Mouse (Mus musculus) stomach, embryonic 14.5 days (tissue): Measurements from ENCODE around the gene Wbp2. TPM values are rescaled to one million over a fixed set of nuclear protein-coding genes. Genes with fewer than 3 reads are reported as not detected.

Source experiments
- ATAC-seq: fragments of 200-750 bp; cut with Nextera tagmentation; 2 replicates; pipeline ENCODE4 v1.8.0; 2017; ENCODE audit warnings: low read depth, moderate TSS enrichment; ENCODE audit not compliant: insufficient number of reproducible peaks, insufficient read depth, low FRiP score
- H3K27ac ChIP-seq: fragments of 300-500 bp; sonication (generic); 2 replicates; pipeline ENCODE4 v1.5.1; 2014; ENCODE audit warnings: mild to moderate bottlenecking, low read length, moderate library complexity, mixed read lengths
- H3K27me3 ChIP-seq: fragments of 300-500 bp; sonication (generic); 2 replicates; pipeline ENCODE4 v1.6.1; 2014; ENCODE audit warnings: low read length, control low read depth, mixed read lengths; ENCODE audit not compliant: control insufficient read depth, insufficient read depth
- H3K36me3 ChIP-seq: fragments of 300-500 bp; sonication (generic); 2 replicates; pipeline ENCODE4 v1.6.1; 2014; ENCODE audit warnings: mild to moderate bottlenecking, control low read depth, low read length, moderate library complexity, mixed read lengths; ENCODE audit not compliant: control insufficient read depth, insufficient read depth
- H3K4me1 ChIP-seq: fragments of 300-500 bp; sonication (generic); 2 replicates; pipeline ENCODE4 v1.6.1; 2014; ENCODE audit warnings: low read length, control low read depth, mixed read lengths; ENCODE audit not compliant: control insufficient read depth, insufficient read depth
- H3K4me2 ChIP-seq: fragments of 300-500 bp; sonication (generic); replicated peaks from 2 replicates; pipeline ENCODE4 v1.6.1; 2014; ENCODE audit warnings: low read depth, low read length, control low read depth
- H3K4me3 ChIP-seq: fragments of 300-500 bp; sonication (generic); 2 replicates; pipeline ENCODE4 v1.5.1; 2014; ENCODE audit warnings: low read depth, low read length, control low read depth
- H3K9ac ChIP-seq: fragments of 300-500 bp; sonication (generic); replicated peaks from 2 replicates; pipeline ENCODE4 v1.6.1; 2014; ENCODE audit warnings: low read depth, mild to moderate bottlenecking, control low read depth, low read length, moderate library complexity, mixed read lengths
- H3K9me3 ChIP-seq: fragments of 300-500 bp; sonication (generic); 2 replicates; pipeline ENCODE4 v1.6.1; 2016; ENCODE audit warnings: low read depth, low read length, control low read depth; ENCODE audit not compliant: control insufficient read depth
- WGBS: fragments of 180-500 bp; shearing (Covaris S2); extraction: QIAGEN DNeasy Blood & Tissue Kit; methylation state at CpG from one replicate; pipeline ENCODE4 v1.1.7; 2014; 5-methylcytosine and 5-hydroxymethylcytosine counted together
- polyA plus RNA-seq: library from polyadenylated mRNA; unstranded; fragments of >200 nt; fragmentation: Nextera tagmentation; extraction: Ambion mirVana; gene quantifications from 2 replicates; pipeline ENCODE4 v1.2.1, GENCODE M21; 2014

Gene Wbp2
- polyA plus RNA-seq, 1 experiment from 2014 or later, result 82.4 TPM

- 78% methylated on average over 4 of the region's 4 CpGs for WGBS
- H3K27me3 ChIP-seq, result peaks cover 17% of the 10 kb centered on the region
- H3K36me3 ChIP-seq, result no peaks in the 10 kb centered on the region
- H3K9ac ChIP-seq, result no peak overlapping the region
- no peak overlapping the region for H3K4me2 ChIP-seq
- no peaks in the 10 kb centered on the region for H3K9me3 ChIP-seq
- H3K27ac ChIP-seq, result no peak overlapping the region
- ATAC-seq, result no peak
- H3K4me3 ChIP-seq, result no peak overlapping the region
- peaks cover 39% of the 10 kb centered on the region for H3K4me1 ChIP-seq
Measured at GRCm38 (mm10) chr11:116111067-116111466, 24.3 kb upstream of the Wbp2 start.

GRCm38 (mm10) chr11:116110540-116110939 is 23.7 kb upstream of the Wbp2 start:
- no peak for ATAC-seq
- no peaks in the 10 kb centered on the region for H3K9me3 ChIP-seq
- H3K9ac ChIP-seq, result 0 out of 2 replicates have a peak overlapping the region, but pooled peaks have one; percentile 36
- peaks cover 42% of the 10 kb centered on the region for H3K4me1 ChIP-seq
- peak overlapping the region; percentile 52 for H3K4me3 ChIP-seq
- H3K36me3 ChIP-seq, result no peaks in the 10 kb centered on the region
- H3K27me3 ChIP-seq, result peaks cover 17% of the 10 kb centered on the region
- H3K27ac ChIP-seq, result no peak overlapping the region
- 18% methylated on average over 10 of the region's 10 CpGs for WGBS
- peak overlapping the region; percentile 66 for H3K4me2 ChIP-seq

GRCm38 (mm10) chr11:116110131-116110530 is 23.3 kb upstream of the Wbp2 start:
- peaks cover 42% of the 10 kb centered on the region for H3K4me1 ChIP-seq
- no peaks in the 10 kb centered on the region for H3K9me3 ChIP-seq
- H3K4me2 ChIP-seq, result peak overlapping the region; percentile 66
- no peaks in the 10 kb centered on the region for H3K36me3 ChIP-seq
- H3K27me3 ChIP-seq, result peaks cover 17% of the 10 kb centered on the region
- peak overlapping the region; percentile 36; the same call in 1 of the 2 replicates for H3K9ac ChIP-seq
- under 1% methylated on average over 27 of the region's 35 CpGs for WGBS
- ATAC-seq, result peak; percentile 47; the same call in 1 of the 2 replicates
- H3K4me3 ChIP-seq, result peak overlapping the region; percentile 52
- peak overlapping the region; percentile 39; the same call in 1 of the 2 replicates for H3K27ac ChIP-seq

GRCm38 (mm10) chr11:116109441-116110081 is 22.8 kb upstream of the Wbp2 start:
- Histone ChIP-seq H3K27ac (peak overlapping the region; percentile 39; the same call in 1 of the 2 replicates), H3K9me3 (no peaks in the 10 kb centered on the region), H3K4me1 (peaks cover 42% of the 10 kb centered on the region), H3K4me3 (peak overlapping the region; percentile 52), H3K36me3 (no peaks in the 10 kb centered on the region), H3K27me3 (peaks cover 17% of the 10 kb centered on the region), H3K4me2 (peak overlapping the region; percentile 66), H3K9ac (peak overlapping the region; percentile 36; the same call in 1 of the 2 replicates)
- WGBS, result 2% methylated on average over 67 of the region's 70 CpGs
- no peak for ATAC-seq

- H3K27ac ChIP-seq, result no peak overlapping the region
- H3K9ac ChIP-seq, result 0 out of 2 replicates have a peak overlapping the region, but pooled peaks have one; percentile 14
- H3K36me3 ChIP-seq, result no peaks in the 10 kb centered on the region
- 11% methylated on average over 23 of the region's 23 CpGs for WGBS
- peaks cover 17% of the 10 kb centered on the region for H3K27me3 ChIP-seq
- peaks cover 52% of the 10 kb centered on the region for H3K4me1 ChIP-seq
- peak overlapping the region; percentile 52 for H3K4me3 ChIP-seq
- H3K4me2 ChIP-seq, result peak overlapping the region; percentile 66
- H3K9me3 ChIP-seq, result no peaks in the 10 kb centered on the region
- ATAC-seq, result no peak
Measured at GRCm38 (mm10) chr11:116108464-116109137, 21.8 kb upstream of the Wbp2 start.

GRCm38 (mm10) chr11:116107777-116108285 is 21.0 kb upstream of the Wbp2 start:
- Histone ChIP-seq H3K36me3 (no peaks in the 10 kb centered on the region), H3K4me2 (peak overlapping the region; percentile 66), H3K4me3 (peak overlapping the region; percentile 52; the same call in 1 of the 2 replicates), H3K9me3 (no peaks in the 10 kb centered on the region), H3K9ac (no peak overlapping the region), H3K27ac (no peak overlapping the region), H3K27me3 (peaks cover 17% of the 10 kb centered on the region), H3K4me1 (peaks cover 60% of the 10 kb centered on the region)
- WGBS, result 36% methylated on average over 19 of the region's 19 CpGs
- no peak for ATAC-seq

- H3K27ac ChIP-seq, result no peak overlapping the region
- no peaks in the 10 kb centered on the region for H3K36me3 ChIP-seq
- H3K4me1 ChIP-seq, result peaks cover 65% of the 10 kb centered on the region
- no peak overlapping the region for H3K4me3 ChIP-seq
- no peaks in the 10 kb centered on the region for H3K9me3 ChIP-seq
- 39% methylated on average over 14 of the region's 14 CpGs for WGBS
- no peak overlapping the region for H3K9ac ChIP-seq
- no peak for ATAC-seq
- peaks cover 17% of the 10 kb centered on the region for H3K27me3 ChIP-seq
- H3K4me2 ChIP-seq, result peak overlapping the region; percentile 66
Measured at GRCm38 (mm10) chr11:116106963-116107776, 20.4 kb upstream of the Wbp2 start.
